Mouse (Mus musculus) retina, embryonic 14.5 days (tissue): ENCODE measurements around the gene Trim30b.
"Not testable (repeated sequence)": the region's sequence is repeated elsewhere in the genome, so short reads cannot be mapped to it uniquely, and the experiment has no call there.

ENCODE experiments used
- DNase-seq: peaks from one replicate; pipeline ENCODE4 v3.0.0-alpha.2; 2015; ENCODE audit warnings: low spot score

Gene Trim30b

DNA sequence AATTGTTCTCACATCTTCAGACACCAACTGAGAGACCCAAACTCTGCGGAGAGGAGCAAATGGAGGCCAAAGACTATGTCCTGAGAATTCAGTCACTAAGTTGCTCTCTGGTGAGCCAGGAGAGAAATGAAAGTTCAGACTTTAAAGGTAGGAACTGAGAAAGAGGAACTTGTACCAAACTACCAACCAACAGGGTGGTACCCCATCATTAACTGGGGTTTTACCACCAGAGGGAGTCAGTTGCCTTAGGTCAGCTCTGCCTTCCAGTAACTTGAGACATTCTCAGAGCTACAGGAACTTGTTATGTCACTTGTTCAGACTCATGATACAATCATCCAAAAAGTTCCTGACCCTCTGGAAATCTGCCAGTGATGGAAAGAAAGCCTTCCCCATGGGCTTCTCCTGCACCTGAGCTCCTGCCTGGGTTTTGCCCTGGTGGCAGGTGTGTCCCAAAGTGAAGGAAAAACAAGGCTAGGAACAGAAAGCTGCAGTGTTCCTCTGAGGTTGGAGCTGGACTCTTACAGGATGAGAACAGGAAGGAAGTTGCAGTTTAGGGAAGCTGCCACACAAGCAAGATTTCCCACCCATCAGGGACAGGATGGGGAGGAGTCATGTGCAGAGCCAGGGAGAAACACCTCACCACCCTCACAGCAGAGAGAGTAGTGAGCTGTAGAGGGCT lies at the start of gene Trim30b:
Gene Trim30b, minus strand, starts transcription at position 149 of the 679 bp plus-strand sequence.
- no peak for DNase-seq

DNA sequence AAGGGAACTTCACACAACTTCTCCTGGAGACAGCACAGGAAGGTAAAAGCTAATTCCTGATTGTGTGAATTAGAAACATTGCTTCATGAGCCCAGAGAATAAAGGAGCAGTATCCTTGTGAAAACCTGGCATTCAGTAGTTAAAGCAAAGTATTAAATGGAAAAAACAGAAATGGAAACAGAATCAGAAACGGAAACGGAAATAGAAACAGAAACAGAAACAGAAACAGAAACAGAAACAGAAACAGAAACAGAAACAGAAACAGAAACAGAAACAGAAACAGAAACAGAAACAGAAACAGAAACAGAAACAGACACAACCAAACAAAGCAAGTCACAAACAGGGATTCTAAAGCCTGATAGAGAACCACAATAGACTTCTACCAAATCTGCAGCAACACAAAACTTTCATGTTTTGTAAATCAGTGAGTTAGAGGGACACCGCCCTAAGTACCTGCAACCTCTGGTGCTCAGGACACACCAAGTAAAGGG lies 34.8 kb upstream of the Trim30b start:
- DNase-seq, result no peak

DNA sequence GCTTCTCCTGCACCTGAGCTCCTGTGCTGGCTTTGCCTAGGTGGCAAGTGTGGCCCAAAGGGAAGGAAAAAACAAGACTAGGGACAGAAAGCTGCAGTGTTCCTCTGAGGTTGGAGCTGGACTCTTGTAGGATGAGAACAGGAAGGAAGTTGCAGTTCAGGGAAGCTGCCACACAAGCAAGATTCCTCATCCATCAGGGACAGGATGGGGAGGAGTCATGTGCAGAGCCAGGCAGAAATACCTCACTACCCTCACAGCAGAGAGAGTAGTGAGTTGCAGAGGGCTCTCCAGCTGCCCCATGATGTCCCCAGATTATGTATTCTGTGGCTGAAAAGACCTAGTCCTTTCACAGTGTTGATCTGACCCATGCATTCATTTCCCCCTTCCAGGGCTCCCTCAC lies 31.5 kb upstream of the Trim30b start:
- no peak for DNase-seq

DNA sequence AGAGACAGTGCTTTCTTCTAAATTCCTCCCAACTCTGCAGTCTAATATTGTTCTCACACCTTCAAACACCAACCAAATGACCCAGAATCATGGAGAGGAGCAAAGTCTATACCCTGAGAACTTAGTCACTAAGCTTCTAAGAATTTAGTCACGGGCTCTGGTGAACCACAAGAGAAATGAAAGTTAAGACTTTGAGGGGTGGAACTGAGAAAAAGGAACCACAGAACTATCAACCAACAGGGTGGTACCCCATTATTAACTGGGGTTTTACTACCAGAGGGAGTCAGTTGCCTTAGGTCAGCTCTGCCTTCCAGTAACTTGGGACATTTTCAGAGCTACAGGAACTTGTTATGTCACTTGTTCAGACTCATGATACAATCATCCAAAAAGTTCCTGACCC lies 31.0 kb upstream of the Trim30b start, which contains the start of gene Trim30c:
Gene Trim30c, minus strand, starts transcription at position 140 of the 400 bp plus-strand sequence.
- no peak for DNase-seq

DNA sequence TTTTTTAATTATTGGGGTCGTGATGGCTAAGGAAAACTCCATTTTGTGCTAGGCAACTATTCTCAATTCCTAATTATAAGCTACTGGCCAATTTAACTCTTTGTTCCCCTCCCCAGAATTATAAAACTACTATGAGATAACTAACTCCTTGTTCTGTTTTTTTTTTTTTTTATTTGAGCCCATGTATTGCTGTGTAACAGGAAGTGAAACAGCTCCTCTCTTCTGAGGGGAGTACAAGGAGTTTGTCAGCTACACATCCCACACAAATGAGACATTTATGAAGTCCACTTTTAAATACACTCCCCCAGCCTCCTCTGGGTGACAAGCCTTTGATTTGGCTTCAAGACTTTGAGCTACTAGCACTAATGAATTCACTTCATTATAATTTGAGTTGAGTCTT lies 28.8 kb upstream of the Trim30b start:
- DNase-seq, result no peak

DNA sequence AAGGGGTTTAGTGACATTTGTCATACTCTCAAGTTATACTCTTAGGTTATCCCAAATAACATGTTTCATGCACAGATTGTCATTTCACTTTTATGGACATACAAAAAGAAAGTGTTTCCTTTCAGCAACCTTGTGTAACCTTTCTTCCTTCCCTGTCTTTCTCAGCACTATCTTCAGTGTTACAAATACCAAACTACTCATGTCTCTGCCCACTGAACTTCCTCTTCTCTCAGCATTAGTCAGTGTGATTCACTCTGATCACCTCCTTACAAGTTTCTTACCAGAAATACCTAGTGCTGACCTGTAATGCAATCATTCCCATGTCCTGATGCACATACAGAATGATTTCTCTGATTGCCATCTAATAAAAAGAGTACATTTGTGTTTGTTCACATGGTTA lies 3.3 kb downstream of the Trim30b start:
- no peak for DNase-seq

DNA sequence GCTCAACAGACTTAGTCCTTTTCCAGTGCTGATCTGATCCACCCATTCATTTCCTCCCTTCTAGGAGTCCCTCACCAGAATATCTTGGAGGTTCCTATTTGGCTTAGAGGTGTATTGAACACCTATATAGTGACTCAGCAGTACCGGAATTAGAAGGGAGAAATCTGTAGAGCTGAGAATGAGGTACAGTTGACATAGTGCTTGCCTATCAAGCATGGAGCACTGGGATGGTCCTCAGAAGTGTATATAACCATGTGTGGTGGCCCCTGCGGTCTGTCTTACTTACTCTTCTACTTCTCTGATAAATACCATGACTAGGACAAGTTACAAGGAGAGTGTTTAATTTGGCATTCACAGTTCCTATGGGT lies 16.1 kb downstream of the Trim30b start:
- DNase-seq, result no peak

DNA sequence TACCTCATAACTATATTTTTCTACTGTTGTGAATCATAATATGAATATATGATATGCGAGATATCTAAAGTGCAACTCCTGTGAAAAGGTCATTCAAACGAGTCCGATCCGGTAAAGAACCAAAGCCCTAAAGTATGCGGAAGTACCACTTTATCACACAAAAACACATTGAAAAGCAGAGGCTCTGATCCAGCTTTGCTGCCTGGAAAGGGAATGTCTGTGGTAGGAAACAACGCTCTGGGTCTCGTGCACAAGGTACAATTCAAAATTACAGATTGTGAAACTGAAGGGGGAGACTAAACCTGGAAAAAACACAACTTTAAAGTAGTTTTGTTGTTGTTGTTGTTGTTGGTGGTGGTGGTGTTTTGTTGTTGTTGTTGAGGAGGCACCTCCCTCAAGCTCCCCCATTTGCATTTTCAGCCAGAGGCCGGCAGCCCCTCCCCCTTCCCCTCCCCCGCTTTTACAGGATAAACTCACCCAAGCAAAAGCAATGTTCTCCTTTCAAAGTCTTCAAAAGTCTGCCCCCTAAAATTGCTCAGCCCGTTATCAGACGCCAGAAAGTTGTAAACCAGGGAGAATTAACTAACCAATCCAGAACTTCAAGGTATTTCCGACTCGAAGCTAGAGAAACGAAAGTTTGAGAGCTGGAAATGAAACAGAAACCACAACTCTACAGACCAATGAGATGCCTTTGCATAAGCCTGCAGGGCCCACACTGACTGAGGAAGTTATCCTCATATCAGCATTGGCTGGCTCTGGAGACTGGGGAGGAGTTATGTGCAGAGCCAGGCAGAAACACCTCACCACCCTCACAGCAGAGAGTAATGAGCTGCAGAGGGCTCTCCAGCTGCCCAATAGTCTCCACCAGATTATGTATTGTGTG lies 16.7 kb downstream of the Trim30b start, which contains the start of gene Trim12c:
Gene Trim12c, minus strand, starts transcription at position 646 of the 883 bp plus-strand sequence.
- peak; percentile 67 for DNase-seq

DNA sequence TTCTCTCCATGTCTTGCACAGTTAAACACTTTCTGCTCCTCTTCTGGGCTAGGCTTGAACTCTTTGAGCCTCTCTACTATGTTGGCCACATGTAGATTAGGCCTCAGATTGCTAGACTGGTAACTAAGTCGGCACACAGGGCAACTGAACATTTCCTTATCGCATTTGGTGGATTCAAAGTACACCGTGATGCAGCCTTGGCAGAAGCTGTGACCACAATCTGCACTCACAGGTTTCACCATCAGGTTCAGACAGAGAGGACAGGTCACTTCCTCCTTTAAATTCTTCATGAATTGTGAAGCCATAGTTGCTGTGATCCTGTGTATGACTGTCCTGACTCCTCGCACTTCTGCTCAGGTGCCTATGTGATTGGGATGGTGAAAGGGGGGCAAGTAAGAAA lies 21.6 kb downstream of the Trim30b start:
- DNase-seq, result not testable (repeated sequence)

DNA sequence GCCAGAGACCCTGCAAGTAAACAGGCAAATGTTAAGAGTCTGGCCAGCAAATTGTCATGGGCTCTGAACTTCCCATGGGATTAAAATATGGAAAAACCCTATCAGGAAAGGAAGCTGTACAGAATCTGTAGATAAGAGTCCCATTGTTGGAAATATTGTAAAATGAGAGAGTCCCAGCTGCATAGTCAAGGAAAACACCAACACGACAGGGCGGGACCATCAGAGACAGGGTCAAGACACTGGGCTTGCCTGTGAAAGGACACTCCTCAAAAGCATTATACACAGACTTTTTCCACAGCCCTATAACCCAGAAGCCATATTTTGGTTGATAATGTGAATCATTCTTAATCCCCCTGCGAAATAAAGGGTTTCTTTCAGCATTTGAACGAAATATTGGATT lies 28.9 kb downstream of the Trim30b start:
- not testable (repeated sequence) for DNase-seq

DNA sequence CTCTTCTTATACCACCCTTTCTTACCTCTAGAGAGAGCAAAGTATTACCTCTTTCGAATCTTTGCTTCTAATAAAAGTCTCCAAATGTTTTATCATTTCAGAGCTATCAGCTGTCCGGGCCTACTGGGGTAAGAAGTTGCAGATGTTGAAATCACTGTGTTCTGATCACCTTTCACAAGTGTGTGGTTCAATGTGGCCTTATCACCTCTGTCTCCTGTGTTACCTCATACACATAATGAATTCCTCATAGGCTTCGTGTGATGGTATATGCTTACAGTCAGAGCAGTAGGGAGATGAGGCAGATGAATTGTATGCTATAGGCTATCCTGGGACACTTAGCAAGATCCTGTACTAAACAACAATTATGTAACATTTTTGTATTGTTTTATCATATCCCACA lies 34.1 kb downstream of the Trim30b start:
- DNase-seq, result not testable (repeated sequence)

DNA sequence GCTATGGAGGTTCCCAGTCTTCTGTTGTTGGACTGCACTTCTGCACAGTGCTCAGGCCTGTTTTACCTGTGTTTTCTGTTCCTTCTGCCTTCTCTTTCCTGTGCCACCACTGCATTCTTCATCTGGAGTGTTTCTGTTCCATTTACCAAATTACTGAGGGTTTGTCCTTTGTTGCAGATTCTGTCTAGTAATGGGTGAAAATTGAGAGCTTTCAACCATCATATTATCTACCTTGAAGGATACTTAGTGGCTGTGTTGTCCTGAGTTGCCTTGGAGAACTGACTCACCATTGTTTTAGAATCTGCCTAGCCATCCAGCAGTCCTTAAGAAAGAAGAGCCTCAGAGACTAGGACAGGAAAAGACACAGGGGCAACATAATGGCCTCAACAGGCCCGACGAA lies 40.5 kb downstream of the Trim30b start, which contains the start of gene Trim34b:
Gene Trim34b, plus strand, starts transcription at position 301 of the 400 bp plus-strand sequence.
- not testable (repeated sequence) for DNase-seq

DNA sequence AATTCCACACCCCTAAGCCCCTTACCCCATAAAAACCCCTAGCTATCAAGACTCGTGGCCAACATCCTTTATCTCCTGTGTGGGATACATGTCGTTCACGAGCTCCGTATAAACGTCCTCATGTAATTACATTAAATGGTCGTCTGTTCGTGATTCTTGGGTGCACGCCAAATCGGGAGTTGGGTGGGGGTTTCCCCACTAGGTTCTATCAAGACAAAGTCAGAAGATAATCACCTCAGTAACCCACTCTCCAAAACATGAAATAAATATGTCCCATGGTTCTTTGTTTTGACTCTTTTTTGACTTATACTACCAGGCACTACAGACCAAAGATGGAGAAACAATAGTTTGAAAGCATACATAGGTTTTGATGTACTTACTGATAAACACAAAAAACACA lies 47.7 kb downstream of the Trim30b start:
- no peak for DNase-seq

DNA sequence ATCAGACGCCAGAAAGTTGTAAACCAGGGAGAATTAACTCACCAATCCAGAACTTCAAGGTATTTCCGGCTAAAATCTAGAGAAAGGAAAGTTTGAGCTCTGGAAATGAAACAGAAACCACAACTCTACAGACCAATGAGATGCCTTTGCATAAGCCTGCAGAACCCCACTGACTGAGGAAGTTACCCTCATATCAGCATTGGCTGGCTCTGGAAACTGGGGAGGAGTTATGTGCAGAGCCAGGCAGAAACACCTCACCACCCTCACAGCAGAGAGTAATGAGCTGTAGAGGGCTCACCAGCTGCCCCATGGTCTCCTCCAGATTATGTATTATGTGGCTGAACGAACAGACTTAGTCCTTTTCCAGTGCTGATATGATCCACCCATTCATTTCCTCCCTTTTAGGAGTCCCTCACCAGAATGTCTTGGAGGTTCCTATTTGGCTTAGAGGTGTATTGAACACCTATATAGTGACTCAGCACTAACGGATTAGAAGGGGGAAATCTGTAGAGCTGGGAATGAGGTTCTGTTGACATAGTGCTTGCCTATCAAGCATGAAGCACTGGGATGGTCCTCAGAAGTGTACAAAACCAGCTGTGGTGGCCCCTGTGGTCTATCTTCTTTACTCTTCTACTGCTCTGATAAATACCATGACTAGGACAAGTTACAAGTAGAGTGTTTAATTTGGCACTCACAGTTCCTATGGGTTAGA lies 54.2 kb downstream of the Trim30b start, which contains the start of gene Trim12a:
Gene Trim12a, minus strand, starts transcription at position 98 of the 712 bp plus-strand sequence.
- not testable (repeated sequence) for DNase-seq

DNA sequence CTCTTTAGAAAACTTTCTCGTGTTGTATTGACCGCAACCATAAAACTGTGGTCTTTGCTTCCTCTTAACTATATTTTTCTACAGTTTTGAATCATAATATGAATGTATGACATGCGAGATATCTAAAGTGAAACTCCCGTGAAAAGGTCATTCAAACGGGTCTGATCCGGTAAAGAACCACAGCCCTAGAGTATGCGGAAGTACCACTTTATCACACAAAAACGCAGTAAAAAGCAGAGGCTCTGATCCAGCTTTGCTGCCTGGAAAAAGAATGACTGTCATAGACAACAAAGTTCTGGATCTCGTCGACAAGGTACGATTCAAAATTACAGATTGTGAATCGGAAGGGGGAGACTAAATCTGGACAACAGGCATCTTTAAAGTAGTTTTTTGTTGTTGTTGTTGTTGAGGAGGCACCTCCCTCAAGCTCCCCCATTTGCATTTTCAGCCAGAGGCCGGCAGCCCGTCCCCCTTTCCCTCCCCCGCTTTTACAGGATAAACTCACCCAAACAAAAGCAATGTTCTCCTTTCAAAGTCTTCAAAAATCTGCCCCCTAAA lies 54.8 kb downstream of the Trim30b start:
- DNase-seq, result no peak
